Mouse (Mus musculus): ENCODE measurements around the gene 1700017N19Rik.

DNA sequence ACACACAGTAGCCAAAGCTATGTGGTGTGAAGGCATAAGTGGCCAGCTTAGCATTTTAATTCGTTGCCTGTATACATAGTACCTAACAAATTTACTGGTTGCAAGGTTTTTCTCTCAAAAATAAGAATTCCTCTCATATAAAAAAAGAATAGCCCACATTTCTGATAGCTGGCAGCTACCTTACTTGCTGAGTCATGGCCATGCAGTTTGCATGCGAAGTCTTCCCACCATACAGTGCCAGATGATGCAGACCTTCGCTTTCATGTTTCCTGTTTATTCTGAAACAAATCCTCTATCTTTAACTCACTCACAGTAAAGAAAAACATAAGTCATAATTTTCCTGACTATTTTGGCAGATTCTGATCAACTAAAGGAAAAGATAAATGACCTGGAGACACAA is 18.6 kb upstream of the 1700017N19Rik start:
- TF ChIP-seq POLR2A (IDR thresholded peaks at IDR 0.05; ENCODE audit: control insufficient read depth, low read depth, low read length), result no peak
- TF ChIP-seq CTCF (IDR thresholded peaks at IDR 0.05; ENCODE audit: control insufficient read depth, insufficient read depth, insufficient replicate concordance, low read depth, low read length), result no peak

Data from testis, adult 2 months (tissue).